In the genomic region with DNA sequence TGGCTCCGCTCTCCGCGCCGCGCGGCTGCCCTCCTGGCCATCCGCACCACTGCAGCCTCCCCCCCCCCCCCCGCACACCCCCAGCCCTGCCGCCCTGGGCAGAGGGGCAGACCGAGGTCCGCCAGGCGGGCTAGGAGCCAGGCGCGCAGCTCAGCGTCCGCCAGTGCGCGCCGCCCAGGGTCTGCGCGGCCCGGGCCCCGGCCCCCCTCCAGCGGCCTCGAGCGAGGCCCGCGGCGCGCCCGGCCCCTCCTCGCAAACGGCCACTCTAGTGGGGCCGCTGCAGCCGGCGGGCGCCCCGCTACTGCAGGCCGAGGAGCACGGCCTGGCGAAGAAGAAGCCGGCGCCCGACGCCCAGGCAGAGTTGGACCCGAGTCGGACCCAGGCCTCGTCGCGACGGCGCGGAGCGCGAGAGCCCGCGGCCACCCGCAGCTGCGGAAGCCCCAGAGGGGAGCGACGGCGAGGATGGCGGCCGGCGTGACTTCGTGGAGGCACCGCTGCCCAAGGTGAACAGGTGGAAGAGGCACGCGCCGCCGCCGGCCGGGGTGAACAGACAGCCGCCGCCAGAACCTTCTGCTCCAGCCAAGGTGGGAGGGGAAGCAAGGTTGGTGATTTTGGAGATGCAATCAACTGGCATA, we compare ENCODE assay signal across 9 mouse cellular contexts. TPM values are rescaled to one million over a fixed set of nuclear protein-coding genes. Genes with fewer than 3 reads are reported as not detected.
A peak's percentile ranks its signal among the peaks of the same experiment; 100 is the strongest.
DNase-seq lines count a peak whose midpoint lies in the region; ATAC-seq lines count a peak whose summit lies in the region.
"Had no signal": no experiment of that assay in that cellular context is flagged by ENCODE, and none has a peak within 500 bp of the region (broad histone marks: within the 10 kb centered on the region; RNA-seq: fewer than 3 reads in every experiment).

No protein-coding gene starts in this region.

- peaks cover 22% of the 10 kb centered on the region for H3K27me3 ChIP-seq in embryonic facial prominence, embryonic 15.5 days
- H3K27me3 ChIP-seq in stomach, embryonic 16.5 days (ENCODE audit: control insufficient read depth, insufficient read depth, low read length) = peaks cover 10% of the 10 kb centered on the region

- no peak overlapping the region for H3K9ac ChIP-seq in embryonic facial prominence, embryonic 15.5 days
- H3K9ac ChIP-seq in stomach, embryonic 16.5 days (ENCODE audit: low read length) = peak overlapping the region; percentile 44; the same call in 1 of the 2 replicates
- H3K9ac ChIP-seq: liver, embryonic 15.5 days had no signal

- no peaks in the 10 kb centered on the region for H3K4me1 ChIP-seq in embryonic facial prominence, embryonic 15.5 days
- H3K4me1 ChIP-seq in stomach, embryonic 16.5 days (ENCODE audit: control insufficient read depth, insufficient read depth, low read length) = no peaks in the 10 kb centered on the region
- H3K4me1 ChIP-seq: liver, embryonic 15.5 days had no signal

- H3K9me3 ChIP-seq in embryonic facial prominence, embryonic 15.5 days (replicated peaks) = no peaks in the 10 kb centered on the region; the same call in 1 of the 2 replicates
- H3K9me3 ChIP-seq in stomach, embryonic 16.5 days (replicated peaks; ENCODE audit: control insufficient read depth, low read length) = no peaks in the 10 kb centered on the region
- H3K9me3 ChIP-seq: liver, embryonic 15.5 days had no signal

- H3K4me2 ChIP-seq in embryonic facial prominence, embryonic 15.5 days (replicated peaks) = peak overlapping the region; percentile 48
- peak overlapping the region; percentile 67 for H3K4me2 ChIP-seq in stomach, embryonic 16.5 days (ENCODE audit: low read depth, low read length)
- H3K4me2 ChIP-seq: liver, embryonic 15.5 days had no signal

- peak; percentile 13 for DNase-seq in ovary, postnatal 36 days (ENCODE audit: low spot score)
- DNase-seq in ovary, adult 18-20 months (ENCODE audit: low spot score) = no peak
- DNase-seq in kidney, postnatal 25 days = peak; percentile 12 to 41
- no peak for DNase-seq in urinary bladder, postnatal 10 days (ENCODE audit: low spot score)
- no peak for DNase-seq in layer of hippocampus, postnatal 25 days (ENCODE audit: extremely low spot score in 1 of 2, low spot score in 1 of 2)
- no peak for DNase-seq in lung, adult 18-20 months

- no peaks in the 10 kb centered on the region for H3K36me3 ChIP-seq in embryonic facial prominence, embryonic 15.5 days
- no peaks in the 10 kb centered on the region for H3K36me3 ChIP-seq in stomach, embryonic 16.5 days (ENCODE audit: control insufficient read depth, insufficient read depth, low read length)
- H3K36me3 ChIP-seq: liver, embryonic 15.5 days had no signal

- ATAC-seq in embryonic facial prominence, embryonic 15.5 days (ENCODE audit: insufficient number of reproducible peaks, low FRiP score, low TSS enrichment, low read depth) = 0 out of 2 replicates have a peak, but pooled peaks have one; percentile 23
- ATAC-seq in stomach, embryonic 16.5 days (ENCODE audit: insufficient read depth, low FRiP score) = peak; percentile 74

- WGBS in embryonic facial prominence, embryonic 15.5 days = 5% methylated on average over 72 of the region's 75 CpGs
- WGBS in stomach, embryonic 16.5 days = 4% methylated on average over 70 of the region's 75 CpGs

- H3K27ac ChIP-seq in embryonic facial prominence, embryonic 15.5 days (replicated peaks) = no peak overlapping the region
- H3K27ac ChIP-seq in stomach, embryonic 16.5 days (ENCODE audit: low read length) = no peak overlapping the region
- H3K27ac ChIP-seq: liver, embryonic 15.5 days had no signal

- peak overlapping the region; percentile 27 for H3K4me3 ChIP-seq in embryonic facial prominence, embryonic 15.5 days (replicated peaks)
- H3K4me3 ChIP-seq in stomach, embryonic 16.5 days (replicated peaks; ENCODE audit: low read length) = peak overlapping the region; percentile 39
- H3K4me3 ChIP-seq: liver, embryonic 15.5 days had no signal

RNA-seq across cellular contexts. Expression of a gene that starts 40.4 kb away (rescaled TPM):
- not detected in 2 replicates for polyA plus RNA-seq in embryonic facial prominence, embryonic 15.5 days (2015; fragmentation: Nextera tagmentation; extraction: Ambion mirVana)
- not detected in 2 replicates for polyA plus RNA-seq in stomach, embryonic 16.5 days (2015; fragmentation: Nextera tagmentation; extraction: Ambion mirVana)
- not detected for total RNA-seq in layer of hippocampus, postnatal 25 days (2021)
- polyA plus RNA-seq: liver, embryonic 15.5 days had no signal

Comparison
In these comparisons a context has a peak if more than half of its experiments do, and no peak if none do; other contexts are left out.
1. DNase-seq: peak in ovary, postnatal 36 days (single experiment) and kidney, postnatal 25 days (2 of 2); none in ovary, adult 18-20 months (single experiment), urinary bladder, postnatal 10 days (single experiment), layer of hippocampus, postnatal 25 days (0 of 2) and lung, adult 18-20 months (0 of 2).